Mouse (Mus musculus) heart, embryonic 15.5 days (tissue): ENCODE measurements around the gene Ranbp2. TPM values are rescaled to one million over a fixed set of nuclear protein-coding genes. Genes with fewer than 3 reads are reported as not detected.
A peak's percentile ranks its signal among the peaks of the same experiment; 100 is the strongest.
"Not testable (repeated sequence)": the region's sequence is repeated elsewhere in the genome, so short reads cannot be mapped to it uniquely, and the experiment has no call there.

Experiments
- ATAC-seq: fragments of 200-750 bp; cut with Nextera tagmentation; replicated peaks from 2 replicates; pipeline ENCODE4 v1.8.0; 2017; ENCODE audit warnings: low read depth, moderate TSS enrichment; ENCODE audit not compliant: insufficient number of reproducible peaks, insufficient read depth, low FRiP score
- H3K27ac ChIP-seq: fragments of 300-500 bp; sonication (generic); 2 replicates; pipeline ENCODE4 v1.5.1; 2015; ENCODE audit warnings: mild to moderate bottlenecking, inconsistent platforms
- H3K27me3 ChIP-seq: fragments of 300-500 bp; sonication (generic); 2 replicates; pipeline ENCODE4 v1.6.1; 2015; ENCODE audit warnings: inconsistent platforms
- H3K36me3 ChIP-seq: fragments of 300-500 bp; sonication (generic); 2 replicates; pipeline ENCODE4 v1.6.1; 2015; ENCODE audit warnings: mild to moderate bottlenecking, inconsistent platforms
- H3K4me1 ChIP-seq: fragments of 300-500 bp; sonication (generic); replicated peaks from 2 replicates; pipeline ENCODE4 v1.6.1; 2015; ENCODE audit warnings: inconsistent platforms
- H3K4me2 ChIP-seq: fragments of 300-500 bp; sonication (generic); 2 replicates; pipeline ENCODE4 v1.6.1; 2015; ENCODE audit warnings: inconsistent platforms, mild to moderate bottlenecking, moderate library complexity
- H3K4me3 ChIP-seq: fragments of 300-500 bp; sonication (generic); 2 replicates; pipeline ENCODE4 v1.5.1; 2015; ENCODE audit warnings: mild to moderate bottlenecking, inconsistent platforms
- H3K9ac ChIP-seq: fragments of 300-500 bp; sonication (generic); 2 replicates; pipeline ENCODE4 v1.6.1; 2015; ENCODE audit warnings: mild to moderate bottlenecking, inconsistent platforms
- H3K9me3 ChIP-seq: fragments of 300-500 bp; sonication (generic); replicated peaks from 2 replicates; pipeline ENCODE4 v1.6.1; 2016; ENCODE audit warnings: inconsistent platforms
- WGBS: fragments of 180-500 bp; shearing (Covaris S2); methylation state at CpG from one replicate; pipeline ENCODE4 v1.1.7; 2015; ENCODE audit warnings: mixed read lengths; 5-methylcytosine and 5-hydroxymethylcytosine counted together
- polyA plus RNA-seq: library from polyadenylated mRNA; unstranded; fragments of >200 nt; fragmentation: Nextera tagmentation; extraction: Ambion mirVana; gene quantifications from 2 replicates; pipeline ENCODE4 v1.2.1, GENCODE M21; 2015

Gene Ranbp2
- polyA plus RNA-seq, 1 experiment from 2014 or later = 14.9 TPM

DNA sequence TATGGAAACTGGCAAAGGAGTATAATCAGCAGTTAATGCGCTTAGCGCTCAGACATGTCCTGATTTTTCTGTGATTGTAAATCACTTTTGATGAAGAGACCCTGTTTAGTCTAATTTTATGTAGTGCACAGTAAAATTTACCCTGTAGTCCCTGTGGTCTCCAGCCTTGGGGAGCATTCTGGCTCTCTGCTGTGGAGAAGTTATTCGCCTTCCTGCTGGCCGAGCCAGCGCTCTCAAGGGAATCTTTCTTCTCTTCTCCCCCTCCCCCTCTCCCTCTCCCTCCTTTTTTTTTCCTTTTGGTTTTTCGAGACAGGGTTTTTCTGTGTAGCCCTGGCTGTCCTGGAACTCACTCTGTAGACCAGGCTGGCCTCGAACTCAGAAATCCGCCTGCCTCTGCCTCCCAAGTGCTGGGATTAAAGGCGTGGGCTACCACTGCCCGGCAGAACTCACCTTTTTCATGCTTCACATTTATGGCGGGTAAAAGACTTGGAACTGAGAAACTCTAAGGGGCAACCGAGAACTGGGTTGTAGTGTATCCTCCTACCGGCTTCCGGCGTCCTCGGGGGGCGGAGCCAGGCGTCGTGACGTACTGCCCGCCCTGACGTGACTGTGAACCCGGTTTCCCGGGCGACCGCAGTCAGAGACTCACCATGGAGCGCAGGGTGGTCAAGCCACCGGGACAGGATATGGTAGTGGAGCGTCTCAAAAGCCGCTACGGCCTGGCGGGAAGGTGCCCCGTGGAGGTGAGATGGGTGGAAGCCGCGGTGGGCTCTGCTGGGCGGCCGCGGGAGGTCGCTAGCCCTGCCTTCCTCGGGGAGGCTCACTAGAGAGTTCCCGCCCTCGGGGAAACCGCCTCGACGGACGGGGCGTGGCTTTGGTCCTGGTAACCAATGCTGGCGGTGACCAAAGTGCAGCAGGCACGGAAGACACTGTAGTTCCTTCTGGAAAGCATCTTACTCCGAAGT lies 50.9 kb downstream of the Ranbp2 start, which contains the start of gene Ccdc138:
Gene Ccdc138, plus strand, starts transcription at position 629 of the 965 bp plus-strand sequence.
- Histone ChIP-seq H3K9me3 (no peaks in the 10 kb centered on the region), H3K4me1 (peaks cover 9% of the 10 kb centered on the region), H3K4me3 (peak within 1 kb of the TSS; percentile 90), H3K9ac (peak within 1 kb of the TSS; percentile 74), H3K4me2 (peak within 1 kb of the TSS; percentile 73), H3K36me3 (peaks cover 24% of the 10 kb centered on the region), H3K27ac (peak within 1 kb of the TSS; percentile 92), H3K27me3 (no peaks in the 10 kb centered on the region)
- 1% methylated on average over 50 of the region's 50 CpGs for whole genome bisulfite sequencing
- ATAC-seq = peak; percentile 96

DNA sequence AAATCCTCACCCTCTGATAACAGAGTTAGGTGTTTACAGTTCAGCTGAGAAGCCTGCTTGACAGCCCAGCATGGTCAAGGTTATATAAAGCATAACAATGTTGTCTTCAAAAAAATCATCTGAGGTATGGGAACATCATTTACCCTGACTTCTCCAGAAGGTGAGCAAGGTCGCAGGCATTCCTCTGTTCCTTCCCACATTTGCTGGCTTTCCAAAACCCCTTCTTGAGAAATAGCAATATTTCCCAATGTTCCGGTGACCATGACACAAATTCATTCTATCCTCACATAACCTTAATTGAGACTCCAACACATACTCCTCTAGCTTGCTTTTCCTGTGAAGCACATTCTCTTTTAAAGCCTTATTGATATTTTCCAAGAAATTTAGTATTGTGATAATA lies 51.8 kb downstream of the Ranbp2 start:
- Histone ChIP-seq H3K27ac (peak overlapping the region; percentile 92), H3K9me3 (no peaks in the 10 kb centered on the region), H3K9ac (peak overlapping the region; percentile 74), H3K4me1 (peaks cover 9% of the 10 kb centered on the region), H3K4me2 (peak overlapping the region; percentile 73), H3K36me3 (peaks cover 15% of the 10 kb centered on the region), H3K27me3 (no peaks in the 10 kb centered on the region), H3K4me3 (peak overlapping the region; percentile 90)
- whole genome bisulfite sequencing = 52% methylated on average over 2 of the region's 2 CpGs
- no peak for ATAC-seq

DNA sequence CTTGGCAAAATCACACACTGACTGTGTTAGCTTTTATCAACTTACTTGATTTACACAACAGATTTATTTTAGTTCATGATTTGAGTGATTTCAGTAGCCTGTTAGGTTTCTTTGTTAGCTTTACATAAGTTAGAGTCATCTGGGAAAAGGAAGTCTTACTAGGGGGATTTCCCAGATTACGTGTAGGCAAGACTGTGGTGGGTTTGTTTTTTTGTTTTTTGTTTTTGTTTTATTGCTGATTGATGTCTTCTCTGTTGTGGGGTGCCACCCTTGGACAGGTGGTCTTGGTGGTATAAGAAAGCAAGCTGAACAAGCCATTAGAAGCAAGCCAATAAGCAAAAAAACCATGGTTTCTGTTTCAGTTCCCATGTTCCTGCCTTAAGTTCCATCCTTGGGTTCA lies 82.6 kb downstream of the Ranbp2 start:
- Histone ChIP-seq H3K9ac (no peak overlapping the region), H3K27me3 (no peaks in the 10 kb centered on the region), H3K36me3 (no peaks in the 10 kb centered on the region; the same call in 1 of the 2 replicates), H3K27ac (no peak overlapping the region), H3K4me2 (no peak overlapping the region), H3K9me3 (no peaks in the 10 kb centered on the region), H3K4me3 (no peak overlapping the region), H3K4me1 (no peaks in the 10 kb centered on the region)
- 85% methylated on average over 1 of the region's 1 CpGs for WGBS
- no peak for ATAC-seq

DNA sequence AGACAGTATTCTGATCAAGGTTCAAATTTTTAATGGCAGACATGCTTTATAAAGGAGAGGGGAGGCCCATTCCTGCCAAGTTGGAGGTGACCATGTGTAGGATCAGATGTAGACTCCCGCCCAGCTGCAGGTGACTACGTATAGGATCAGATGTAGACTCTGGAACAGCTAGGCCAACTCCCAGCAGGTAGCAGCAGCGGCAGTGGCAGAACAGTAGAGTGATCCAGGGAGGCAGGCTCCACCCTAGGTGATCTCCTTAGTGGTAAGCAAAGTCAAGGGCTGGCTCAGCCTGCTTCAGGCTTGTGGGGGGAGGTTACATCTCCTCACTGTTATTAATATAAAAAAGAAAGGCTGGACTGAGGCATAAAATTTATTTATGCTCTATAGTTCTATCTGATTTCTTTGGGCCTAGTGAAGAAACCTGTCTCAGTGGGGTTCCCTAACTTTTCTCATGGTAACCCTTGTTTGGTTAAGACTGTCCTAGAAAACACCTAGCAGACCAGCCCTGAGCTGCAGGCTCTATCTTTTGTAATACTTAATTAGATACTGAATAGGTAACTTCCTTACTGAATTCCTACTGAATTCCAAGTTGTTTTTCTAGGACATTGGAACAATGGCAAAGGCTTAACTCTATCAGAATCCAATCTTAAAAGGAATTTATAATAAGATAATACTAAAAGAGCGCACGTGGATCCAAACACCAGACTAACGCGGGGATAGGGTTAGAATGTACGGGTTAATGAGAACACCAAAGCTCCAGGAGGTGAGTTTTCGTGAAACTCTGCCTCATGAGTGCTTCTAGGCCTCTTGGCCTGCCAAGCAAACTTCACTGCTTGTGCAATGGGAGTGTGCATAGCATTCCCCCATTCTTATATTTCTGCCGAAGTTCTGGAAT lies 84.4 kb downstream of the Ranbp2 start:
- Histone ChIP-seq H3K27ac (no peak overlapping the region), H3K36me3 (no peaks in the 10 kb centered on the region; the same call in 1 of the 2 replicates), H3K27me3 (no peaks in the 10 kb centered on the region), H3K4me1 (no peaks in the 10 kb centered on the region), H3K9me3 (no peaks in the 10 kb centered on the region), H3K4me3 (no peak overlapping the region), H3K4me2 (no peak overlapping the region), H3K9ac (no peak overlapping the region)
- 88% methylated on average over 10 of the region's 10 CpGs for WGBS
- no peak for ATAC-seq

DNA sequence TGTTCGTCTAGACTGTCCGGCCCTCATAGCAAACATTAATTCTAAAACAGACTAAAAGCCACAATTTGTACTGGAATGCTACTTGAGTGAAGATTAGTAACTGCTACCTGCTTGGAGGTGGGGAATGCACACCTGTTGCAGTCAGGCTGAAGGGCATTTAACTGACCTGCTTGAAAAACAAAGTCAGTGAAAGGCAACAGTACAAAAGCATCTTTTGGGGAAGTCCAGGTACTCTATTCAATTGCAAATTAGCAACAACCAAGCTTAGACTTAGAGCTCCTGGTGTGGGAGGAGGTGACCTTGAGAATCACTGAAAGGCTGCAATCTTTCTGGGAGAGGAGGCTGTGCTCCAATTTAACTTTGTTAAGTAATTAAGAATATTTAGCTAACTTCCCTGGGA lies 85.5 kb downstream of the Ranbp2 start:
- H3K9ac ChIP-seq = no peak overlapping the region
- no peak overlapping the region for H3K27ac ChIP-seq
- H3K4me3 ChIP-seq = no peak overlapping the region
- no peaks in the 10 kb centered on the region; the same call in 1 of the 2 replicates for H3K36me3 ChIP-seq
- H3K4me1 ChIP-seq = no peaks in the 10 kb centered on the region
- no peaks in the 10 kb centered on the region for H3K27me3 ChIP-seq
- H3K4me2 ChIP-seq = no peak overlapping the region
- no peaks in the 10 kb centered on the region for H3K9me3 ChIP-seq
- WGBS = 93% methylated on average over 2 of the region's 2 CpGs
- ATAC-seq = no peak

DNA sequence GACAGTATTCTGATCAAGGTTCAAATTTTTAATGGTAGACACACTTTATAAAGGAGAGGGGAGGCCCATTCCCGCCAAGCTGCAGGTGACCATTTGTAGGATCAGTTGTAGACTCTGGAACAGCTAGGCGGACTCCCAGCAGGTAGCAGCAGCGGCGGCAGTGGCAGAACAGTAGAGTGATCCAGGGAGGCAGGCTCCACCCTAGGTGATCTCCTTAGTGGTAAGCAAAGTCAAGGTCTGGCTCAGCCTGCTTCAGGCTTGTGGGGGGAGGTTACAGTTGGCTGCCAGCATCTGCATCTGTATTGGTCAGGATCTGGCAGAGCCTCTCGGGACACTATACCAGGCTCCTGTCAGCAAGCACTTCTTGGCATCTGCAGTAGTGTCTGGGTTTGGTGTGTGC lies 89.6 kb downstream of the Ranbp2 start:
- H3K4me2 ChIP-seq, H3K27me3 ChIP-seq, H3K4me1 ChIP-seq, ATAC-seq, H3K9me3 ChIP-seq, H3K9ac ChIP-seq, H3K36me3 ChIP-seq, H3K4me3 ChIP-seq, H3K27ac ChIP-seq: not testable (repeated sequence)
- WGBS = 87% methylated on average over 5 of the region's 5 CpGs

DNA sequence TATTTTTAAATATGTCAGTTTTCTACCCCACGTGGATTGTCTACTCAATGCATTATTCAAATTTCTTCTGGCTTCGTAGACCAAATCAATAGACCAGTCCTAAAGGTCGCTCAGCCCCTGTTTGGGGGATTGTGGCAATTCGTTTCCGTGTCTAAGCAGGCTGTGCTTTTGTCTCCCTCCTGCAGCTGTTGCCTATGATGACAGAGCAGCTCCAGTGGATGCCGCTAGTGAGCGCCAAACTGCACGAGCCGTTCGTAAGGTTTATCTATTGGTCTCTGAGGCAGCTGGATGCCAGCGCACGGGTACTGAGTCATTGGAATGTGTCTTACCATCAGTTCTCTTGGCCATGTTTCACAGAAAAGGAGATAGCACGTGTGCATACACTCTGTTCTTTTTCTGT lies 93.9 kb downstream of the Ranbp2 start:
- no peak overlapping the region for H3K4me3 ChIP-seq
- H3K4me1 ChIP-seq = 0 out of 2 replicates have a peak, but pooled peaks cover 4% of the 10 kb centered on the region
- ATAC-seq = no peak
- H3K9ac ChIP-seq = no peak overlapping the region
- no peaks in the 10 kb centered on the region for H3K9me3 ChIP-seq
- no peaks in the 10 kb centered on the region for H3K27me3 ChIP-seq
- H3K36me3 ChIP-seq = no peaks in the 10 kb centered on the region
- H3K27ac ChIP-seq = no peak overlapping the region
- 53% methylated on average over 13 of the region's 13 CpGs for WGBS
- no peak overlapping the region for H3K4me2 ChIP-seq

Other genes starting within 250 kb of the Ranbp2 start
- gene AW822073, start 222.0 kb upstream of the Ranbp2 start, polyA plus RNA-seq = not detected in 2 replicates
- gene Duxf3, start 214.2 kb upstream of the Ranbp2 start, polyA plus RNA-seq = not detected in 2 replicates
- not detected in 2 replicates for gene Gm4981, start 210.2 kb upstream of the Ranbp2 start, polyA plus RNA-seq
- 36.4 and 46.3 TPM in 2 replicates for gene Gcc2, start 191.4 kb upstream of the Ranbp2 start, polyA plus RNA-seq
- gene Lims1, start 123.5 kb upstream of the Ranbp2 start, polyA plus RNA-seq = 168 and 183 TPM in 2 replicates
- 5.8 and 6.5 TPM in 2 replicates for gene Ccdc138, start 51.0 kb downstream of the Ranbp2 start, polyA plus RNA-seq
- 0.09 and 0.37 TPM in 2 replicates for gene Edar, start 228.7 kb downstream of the Ranbp2 start, polyA plus RNA-seq